Mouse (Mus musculus) G1E (cell line): ENCODE measurements around the gene Agbl4.

Experiments
- CTCF ChIP-seq: IDR thresholded peaks from 2 replicates; pipeline ENCODE4 v1.5.1; 2012; ENCODE audit warnings: low read depth, low read length, inconsistent platforms, mixed read lengths
- GATA1 ChIP-seq: IDR thresholded peaks from 2 replicates; pipeline ENCODE4 v1.6.1; 2012; ENCODE audit warnings: borderline replicate concordance, low read length, inconsistent platforms, mixed read lengths
- POLR2AphosphoS5 ChIP-seq: IDR thresholded peaks from 2 replicates; pipeline ENCODE4 v1.6.1; 2012; ENCODE audit warnings: low read depth, low read length, inconsistent platforms; ENCODE audit not compliant: insufficient replicate concordance

DNA sequence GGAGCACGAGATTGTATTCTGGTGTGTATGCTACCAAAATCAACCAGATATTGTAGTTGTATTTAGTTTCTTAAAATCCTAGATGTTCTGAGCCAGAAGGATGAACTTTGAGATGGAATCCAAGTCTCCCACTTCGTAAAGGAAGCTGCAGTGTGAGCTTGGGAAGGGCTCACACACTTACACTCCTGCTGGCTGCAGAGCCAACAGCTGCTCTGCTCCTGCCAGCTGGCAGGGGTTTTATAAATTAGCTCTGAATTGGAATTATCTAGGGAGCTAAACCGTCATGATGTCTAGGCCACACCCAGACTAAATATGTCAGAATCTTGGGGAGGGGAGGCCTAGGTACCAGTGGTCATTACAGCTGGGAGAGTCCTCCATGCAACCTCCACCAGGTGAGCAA is 1055.8 kb downstream of the Agbl4 start:
- TF ChIP-seq CTCF: no peak
- no peak for TF ChIP-seq GATA1
- no peak for TF ChIP-seq POLR2AphosphoS5
